Mouse (Mus musculus): ENCODE measurements around the gene Pbld2. TPM values are rescaled to one million over a fixed set of nuclear protein-coding genes. Genes with fewer than 3 reads are reported as not detected.

The Pbld2 gene
- polyA plus RNA-seq, 1 experiment from 2014 or later: 6.1 TPM

GRCm38 (mm10) chr10:63086304-63086703 is 62.2 kb downstream of the Pbld2 start:
- no peak overlapping the region for H3K4me2 ChIP-seq (replicated peaks; ENCODE audit: low read depth, low read length)
- ATAC-seq (ENCODE audit: low FRiP score, low TSS enrichment): no peak
- 0 out of 2 replicates have a peak, but pooled peaks cover 10% of the 10 kb centered on the region for H3K4me1 ChIP-seq (ENCODE audit: insufficient read depth, low read length)
- H3K9ac ChIP-seq (replicated peaks; ENCODE audit: low read length): no peak overlapping the region
- no peaks in the 10 kb centered on the region for H3K36me3 ChIP-seq (ENCODE audit: insufficient read depth, low read length)
- 0 out of 2 replicates have a peak, but pooled peaks cover 2% of the 10 kb centered on the region for H3K27me3 ChIP-seq (ENCODE audit: insufficient read depth, low read length)
- no peak overlapping the region for H3K27ac ChIP-seq (ENCODE audit: low read length)
- 74% methylated on average over 10 of the region's 10 CpGs for WGBS
- no peaks in the 10 kb centered on the region for H3K9me3 ChIP-seq (ENCODE audit: low read length)
- no peak overlapping the region for H3K4me3 ChIP-seq (ENCODE audit: low read length)

DNA sequence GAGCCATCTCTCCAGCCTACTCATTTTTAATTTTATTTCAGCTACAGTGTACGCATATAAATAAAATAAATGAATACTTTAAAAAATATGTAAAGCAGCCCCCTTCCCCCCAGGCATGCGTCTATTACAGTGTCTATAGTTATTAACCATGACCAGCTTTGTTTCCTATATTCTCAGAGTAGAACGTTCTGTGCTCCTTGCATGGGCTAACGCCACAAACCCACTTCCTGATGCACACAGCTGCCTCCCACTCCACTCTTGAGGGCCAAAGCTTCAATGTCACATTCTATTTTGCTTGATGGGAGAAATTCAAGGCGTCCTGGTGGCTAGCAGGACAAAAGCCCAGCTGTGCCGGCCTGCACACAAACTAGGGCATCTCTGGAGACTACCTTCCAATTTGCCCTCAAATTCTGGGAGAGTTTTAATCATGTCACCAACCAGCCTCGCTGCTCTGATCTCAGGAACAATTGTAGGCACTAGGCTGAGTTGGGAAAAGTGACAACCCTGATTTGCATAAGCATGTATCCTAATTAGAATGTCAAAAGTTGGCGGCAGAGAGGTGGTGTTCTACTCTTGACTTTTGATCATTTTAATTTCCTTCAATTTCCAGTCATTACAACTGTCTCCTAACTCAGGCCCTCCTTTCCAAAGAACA is 65.1 kb downstream of the Pbld2 start:
- H3K4me3 ChIP-seq (ENCODE audit: low read length): peak overlapping the region; percentile 45
- peak overlapping the region; percentile 79 for H3K4me2 ChIP-seq (replicated peaks; ENCODE audit: low read depth, low read length)
- H3K36me3 ChIP-seq (ENCODE audit: insufficient read depth, low read length): no peaks in the 10 kb centered on the region
- H3K9me3 ChIP-seq (ENCODE audit: low read length): no peaks in the 10 kb centered on the region
- 41% methylated on average over 8 of the region's 8 CpGs for WGBS
- no peak for ATAC-seq (ENCODE audit: low FRiP score, low TSS enrichment)
- H3K27ac ChIP-seq (ENCODE audit: low read length): no peak overlapping the region
- 0 out of 2 replicates have a peak, but pooled peaks cover 10% of the 10 kb centered on the region for H3K4me1 ChIP-seq (ENCODE audit: insufficient read depth, low read length)
- peak overlapping the region; percentile 63 for H3K9ac ChIP-seq (replicated peaks; ENCODE audit: low read length)
- 0 out of 2 replicates have a peak, but pooled peaks cover 2% of the 10 kb centered on the region for H3K27me3 ChIP-seq (ENCODE audit: insufficient read depth, low read length)

GRCm38 (mm10) chr10:63089758-63090571 is 65.8 kb downstream of the Pbld2 start:
- whole genome bisulfite sequencing: 4% methylated on average over 26 of the region's 26 CpGs
- H3K4me3 ChIP-seq (ENCODE audit: low read length): peak overlapping the region; percentile 45
- 0 out of 2 replicates have a peak, but pooled peaks cover 10% of the 10 kb centered on the region for H3K4me1 ChIP-seq (ENCODE audit: insufficient read depth, low read length)
- no peak for ATAC-seq (ENCODE audit: low FRiP score, low TSS enrichment)
- no peaks in the 10 kb centered on the region for H3K36me3 ChIP-seq (ENCODE audit: insufficient read depth, low read length)
- peak overlapping the region; percentile 79 for H3K4me2 ChIP-seq (replicated peaks; ENCODE audit: low read depth, low read length)
- peak overlapping the region; percentile 63 for H3K9ac ChIP-seq (replicated peaks; ENCODE audit: low read length)
- H3K9me3 ChIP-seq (ENCODE audit: low read length): no peaks in the 10 kb centered on the region
- H3K27me3 ChIP-seq (ENCODE audit: insufficient read depth, low read length): 0 out of 2 replicates have a peak, but pooled peaks cover 2% of the 10 kb centered on the region
- no peak overlapping the region for H3K27ac ChIP-seq (ENCODE audit: low read length)

- H3K27me3 ChIP-seq (ENCODE audit: insufficient read depth, low read length): 0 out of 2 replicates have a peak, but pooled peaks cover 2% of the 10 kb centered on the region
- H3K4me2 ChIP-seq (replicated peaks; ENCODE audit: low read depth, low read length): no peak overlapping the region
- H3K4me1 ChIP-seq (ENCODE audit: insufficient read depth, low read length): 0 out of 2 replicates have a peak, but pooled peaks cover 10% of the 10 kb centered on the region
- H3K9ac ChIP-seq (replicated peaks; ENCODE audit: low read length): no peak overlapping the region
- 64% methylated on average over 7 of the region's 7 CpGs for WGBS
- no peak for ATAC-seq (ENCODE audit: low FRiP score, low TSS enrichment)
- no peaks in the 10 kb centered on the region for H3K9me3 ChIP-seq (ENCODE audit: low read length)
- no peak overlapping the region for H3K27ac ChIP-seq (ENCODE audit: low read length)
- no peaks in the 10 kb centered on the region for H3K36me3 ChIP-seq (ENCODE audit: insufficient read depth, low read length)
- H3K4me3 ChIP-seq (ENCODE audit: low read length): no peak overlapping the region
Measured at GRCm38 (mm10) chr10:63091915-63092314, 67.8 kb downstream of the Pbld2 start.

DNA sequence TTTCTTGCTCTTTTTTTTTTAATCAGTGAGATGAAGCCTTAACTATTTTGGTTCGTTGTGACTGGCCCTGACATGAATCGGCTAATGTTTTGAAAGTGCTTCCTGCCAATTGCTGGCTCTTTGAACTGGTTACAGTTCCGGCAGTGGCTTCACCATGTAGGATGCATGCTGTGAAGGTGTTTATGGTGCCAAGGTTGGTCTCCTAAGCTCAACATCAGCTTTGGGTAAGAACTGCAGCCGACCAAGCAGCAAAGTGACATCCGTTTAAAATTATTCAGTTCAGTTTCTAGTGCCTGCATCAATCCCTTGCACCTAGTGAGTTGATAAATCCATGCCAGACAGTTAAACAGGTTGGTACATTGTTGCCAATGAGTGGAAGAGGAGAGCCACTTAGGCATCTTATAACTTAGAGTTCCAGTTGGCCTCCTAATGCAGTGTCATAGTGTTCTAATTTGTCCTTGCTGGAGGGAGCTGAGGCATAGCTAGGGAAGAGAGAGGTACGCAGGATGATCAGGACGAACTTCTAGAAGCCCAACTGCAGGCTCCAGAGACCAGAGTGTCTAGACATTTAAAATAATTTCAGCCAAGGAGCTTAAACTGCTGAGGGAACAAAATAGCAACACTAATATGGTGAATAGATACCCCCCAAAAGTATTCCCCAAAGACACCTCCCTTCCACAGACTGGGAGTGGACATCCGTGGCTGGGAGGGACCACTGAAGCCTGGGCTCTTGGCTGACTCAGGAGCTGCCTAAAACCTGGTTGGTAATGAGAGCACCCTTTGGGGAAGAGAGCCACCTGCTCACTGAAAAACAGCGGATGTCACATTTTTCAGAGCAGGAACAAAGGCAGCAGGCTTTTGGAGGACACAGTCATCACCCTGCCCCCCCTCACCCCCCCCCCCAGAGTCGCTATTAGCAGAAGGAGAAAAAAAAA is 68.8 kb downstream of the Pbld2 start:
- WGBS: 68% methylated on average over 9 of the region's 10 CpGs
- Histone ChIP-seq H3K9ac (replicated peaks; ENCODE audit: low read length) (no peak overlapping the region), H3K4me1 (ENCODE audit: insufficient read depth, low read length) (0 out of 2 replicates have a peak, but pooled peaks cover 10% of the 10 kb centered on the region), H3K4me2 (replicated peaks; ENCODE audit: low read depth, low read length) (no peak overlapping the region), H3K9me3 (ENCODE audit: low read length) (no peaks in the 10 kb centered on the region), H3K36me3 (ENCODE audit: insufficient read depth, low read length) (no peaks in the 10 kb centered on the region), H3K27ac (ENCODE audit: low read length) (no peak overlapping the region), H3K27me3 (ENCODE audit: insufficient read depth, low read length) (peaks cover 9% of the 10 kb centered on the region), H3K4me3 (ENCODE audit: low read length) (no peak overlapping the region)
- no peak for ATAC-seq (ENCODE audit: low FRiP score, low TSS enrichment)

GRCm38 (mm10) chr10:63096757-63097156 is 72.6 kb downstream of the Pbld2 start:
- H3K4me3 ChIP-seq (ENCODE audit: low read length): no peak overlapping the region
- ATAC-seq (ENCODE audit: low FRiP score, low TSS enrichment): no peak
- 54% methylated on average over 2 of the region's 2 CpGs for WGBS

DNA sequence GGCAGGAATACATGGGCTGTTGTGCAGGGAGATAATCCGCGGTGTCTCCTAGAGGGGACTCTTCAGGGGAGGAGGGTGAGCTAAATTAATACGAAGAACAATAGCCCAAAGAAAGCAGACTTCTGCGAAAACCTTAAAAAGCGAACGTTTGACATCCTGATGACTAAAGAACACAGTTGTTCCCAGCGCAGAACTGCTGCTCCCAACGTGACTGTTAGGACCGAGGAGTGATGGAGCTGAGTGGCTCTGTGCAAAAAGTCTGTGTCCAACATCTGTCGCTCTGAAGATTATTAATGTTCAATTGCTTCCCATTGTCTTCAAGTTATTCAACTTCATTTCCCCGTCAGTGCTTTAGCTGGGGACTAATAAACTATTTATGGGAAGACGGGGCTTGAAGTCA is 74.1 kb downstream of the Pbld2 start:
- WGBS: 62% methylated on average over 12 of the region's 12 CpGs
- no peak for ATAC-seq (ENCODE audit: low FRiP score, low TSS enrichment)
- H3K4me1 ChIP-seq (ENCODE audit: insufficient read depth, low read length): peaks cover 6% of the 10 kb centered on the region; the same call in 1 of the 2 replicates

More at GRCm38 (mm10) chr10:63096757-63097156, 72.6 kb downstream of the Pbld2 start:
- no peaks in the 10 kb centered on the region for H3K9me3 ChIP-seq (ENCODE audit: low read length)
- peaks cover 40% of the 10 kb centered on the region for H3K27me3 ChIP-seq (ENCODE audit: insufficient read depth, low read length)
- peaks cover 6% of the 10 kb centered on the region; the same call in 1 of the 2 replicates for H3K4me1 ChIP-seq (ENCODE audit: insufficient read depth, low read length)
- no peak overlapping the region for H3K9ac ChIP-seq (replicated peaks; ENCODE audit: low read length)
- no peak overlapping the region for H3K4me2 ChIP-seq (replicated peaks; ENCODE audit: low read depth, low read length)
- H3K36me3 ChIP-seq (ENCODE audit: insufficient read depth, low read length): no peaks in the 10 kb centered on the region
- H3K27ac ChIP-seq (ENCODE audit: low read length): no peak overlapping the region

DNA sequence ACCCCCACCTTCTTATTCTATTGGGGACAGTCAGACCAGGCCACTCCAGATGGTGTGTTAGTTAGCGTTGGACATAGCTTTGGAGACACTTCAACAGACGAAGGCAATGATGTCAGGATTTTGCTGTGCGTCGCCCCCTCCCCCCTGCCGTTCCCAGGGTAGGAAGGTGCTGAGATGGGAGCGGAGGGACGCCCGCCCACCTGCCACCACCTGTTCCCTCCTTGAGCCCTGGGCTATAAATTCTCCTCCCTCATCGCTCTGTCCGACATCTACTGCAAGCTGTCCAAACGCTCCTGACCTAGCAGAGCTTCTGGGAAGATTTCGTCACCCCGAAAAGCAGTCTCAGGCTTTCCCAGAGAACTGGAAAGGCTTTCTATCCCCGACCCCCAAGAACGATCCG is 75.4 kb downstream of the Pbld2 start, which contains the start of gene Atoh7:
TSS of gene Atoh7 (plus strand) at position 131 of the 400 bp plus-strand sequence.
- H3K27me3 ChIP-seq (ENCODE audit: insufficient read depth, low read length): peaks cover 41% of the 10 kb centered on the region
- no peak within 1 kb of the TSS for H3K27ac ChIP-seq (ENCODE audit: low read length)
- peak within 1 kb of the TSS; percentile 88 for H3K4me2 ChIP-seq (replicated peaks; ENCODE audit: low read depth, low read length)
- H3K9ac ChIP-seq (replicated peaks; ENCODE audit: low read length): peak within 1 kb of the TSS; percentile 70
- peaks cover 6% of the 10 kb centered on the region; the same call in 1 of the 2 replicates for H3K4me1 ChIP-seq (ENCODE audit: insufficient read depth, low read length)
- H3K9me3 ChIP-seq (ENCODE audit: low read length): no peaks in the 10 kb centered on the region; the same call in 1 of the 2 replicates
- no peaks in the 10 kb centered on the region for H3K36me3 ChIP-seq (ENCODE audit: insufficient read depth, low read length)
- peak within 1 kb of the TSS; percentile 63 for H3K4me3 ChIP-seq (ENCODE audit: low read length)
- WGBS: 4% methylated on average over 14 of the region's 16 CpGs
- ATAC-seq (ENCODE audit: low FRiP score, low TSS enrichment): peak; percentile 43; the same call in 1 of the 2 replicates

More for the DNA sequence above, 74.1 kb downstream of the Pbld2 start:
- Histone ChIP-seq H3K27me3 (ENCODE audit: insufficient read depth, low read length) (peaks cover 41% of the 10 kb centered on the region), H3K9ac (replicated peaks; ENCODE audit: low read length) (no peak overlapping the region), H3K4me3 (ENCODE audit: low read length) (no peak overlapping the region), H3K27ac (ENCODE audit: low read length) (no peak overlapping the region), H3K9me3 (ENCODE audit: low read length) (no peaks in the 10 kb centered on the region), H3K4me2 (replicated peaks; ENCODE audit: low read depth, low read length) (no peak overlapping the region), H3K36me3 (ENCODE audit: insufficient read depth, low read length) (no peaks in the 10 kb centered on the region)
